ENCODE assay signal across 16 mouse cellular contexts in the genomic region with DNA sequence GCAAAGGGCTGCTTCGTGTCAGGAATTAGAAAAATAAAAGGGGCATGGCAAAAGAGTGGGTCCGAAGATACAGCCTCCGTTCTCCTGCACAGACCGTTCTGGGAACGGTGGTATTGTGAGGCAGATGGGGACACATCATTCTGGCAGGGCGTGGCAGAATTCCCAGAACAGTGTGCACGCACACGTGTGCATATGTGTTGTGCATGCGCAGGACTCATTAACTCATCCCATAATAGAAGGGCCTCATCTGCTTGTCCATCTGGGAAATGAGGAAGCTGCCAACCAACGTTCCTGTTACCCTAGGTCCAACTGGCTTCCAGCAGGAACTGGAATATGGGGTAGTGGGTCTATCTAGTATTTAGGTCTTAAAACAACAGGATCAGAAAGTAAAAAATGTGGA.
A peak's percentile ranks its signal among the peaks of the same experiment; 100 is the strongest.
DNase-seq lines count a peak whose midpoint lies in the region; ATAC-seq and TF ChIP-seq lines count a peak whose summit lies in the region.
"Had no signal": no experiment of that assay in that cellular context is flagged by ENCODE, and none has a peak within 500 bp of the region (broad histone marks: within the 10 kb centered on the region; RNA-seq: fewer than 3 reads in every experiment).

No protein-coding gene starts in this region.

- no peak overlapping the region for H3K27ac ChIP-seq in hindbrain, postnatal 0 days
- H3K27ac ChIP-seq in hindbrain, embryonic 12.5 days = no peak overlapping the region
- H3K27ac ChIP-seq: limb, embryonic 10.5 days had no signal

- TF ChIP-seq CTCF in hindbrain, postnatal 0 days (IDR thresholded peaks at IDR 0.05; ENCODE audit: low read depth) = no peak

- no peak overlapping the region for H3K4me3 ChIP-seq in hindbrain, postnatal 0 days (ENCODE audit: low read length)
- H3K4me3 ChIP-seq in hindbrain, embryonic 12.5 days = no peak overlapping the region
- H3K4me3 ChIP-seq: erythroblast, embryonic 14.5 days; hindbrain, embryonic 10.5 days; limb, embryonic 10.5 days; myocyte had no signal

- no peaks in the 10 kb centered on the region for H3K36me3 ChIP-seq in hindbrain, postnatal 0 days (ENCODE audit: insufficient read depth, low read length)
- H3K36me3 ChIP-seq in hindbrain, embryonic 12.5 days = no peaks in the 10 kb centered on the region
- H3K36me3 ChIP-seq: hindbrain, embryonic 10.5 days; limb, embryonic 10.5 days had no signal

- 38% methylated on average over 10 of the region's 10 CpGs for WGBS in hindbrain, postnatal 0 days
- 74% methylated on average over 10 of the region's 10 CpGs for WGBS in hindbrain, embryonic 12.5 days

- peak; percentile 55 for DNase-seq in hindbrain, postnatal 0 days (ENCODE audit: low spot score)
- DNase-seq in frontal cortex, postnatal 36 days (ENCODE audit: low spot score in 2 of 2) = peak; percentile 45 to 74
- DNase-seq in left cerebral cortex, postnatal 10 days (ENCODE audit: extremely low spot score in 1 of 2, low spot score in 2 of 2) = peak; percentile 60 to 73
- no peak for DNase-seq in heart, postnatal 36 days
- DNase-seq in lung, postnatal 14 days = no peak
- no peak for DNase-seq in kidney, postnatal 25 days
- DNase-seq: adrenal gland, adult 8-10 months; embryo, embryonic 11 days; kidney, adult 8-10 months; thymus, postnatal 25 days had no signal

- intact Hi-C loops in left cerebral cortex, postnatal 10 days (cut with DNase I) = no loop called here
- intact Hi-C loops in heart, postnatal 36 days (cut with DNase I) = no loop called here

- H3K4me2 ChIP-seq in hindbrain, postnatal 0 days (ENCODE audit: low read depth, low read length) = no peak overlapping the region
- no peak overlapping the region for H3K4me2 ChIP-seq in hindbrain, embryonic 12.5 days (replicated peaks)

- no peak overlapping the region for H3K9ac ChIP-seq in hindbrain, postnatal 0 days (replicated peaks; ENCODE audit: low read length)
- H3K9ac ChIP-seq in hindbrain, embryonic 12.5 days = no peak overlapping the region

- H3K4me1 ChIP-seq in hindbrain, postnatal 0 days (ENCODE audit: insufficient read depth, low read length) = no peaks in the 10 kb centered on the region
- peaks cover 10% of the 10 kb centered on the region; the same call in 1 of the 2 replicates for H3K4me1 ChIP-seq in hindbrain, embryonic 12.5 days

- H3K9me3 ChIP-seq in hindbrain, postnatal 0 days (ENCODE audit: low read length) = no peaks in the 10 kb centered on the region
- H3K9me3 ChIP-seq in hindbrain, embryonic 12.5 days (replicated peaks) = no peaks in the 10 kb centered on the region
- H3K9me3 ChIP-seq: hindbrain, embryonic 10.5 days; limb, embryonic 10.5 days had no signal

- H3K27me3 ChIP-seq in hindbrain, postnatal 0 days (ENCODE audit: insufficient read depth, low read length) = no peaks in the 10 kb centered on the region
- H3K27me3 ChIP-seq in hindbrain, embryonic 12.5 days = no peaks in the 10 kb centered on the region

- peak; percentile 40; the same call in 1 of the 2 replicates for ATAC-seq in hindbrain, postnatal 0 days
- ATAC-seq in hindbrain, embryonic 12.5 days (ENCODE audit: low FRiP score) = no peak
- ATAC-seq: CD4-positive, CD25-positive, alpha-beta regulatory T cell, adult 4 months had no signal

Comparison
In these comparisons a context has a peak if more than half of its experiments do, and no peak if none do; other contexts are left out.
1. DNase-seq: peak in hindbrain, postnatal 0 days (single experiment), frontal cortex, postnatal 36 days (2 of 2) and left cerebral cortex, postnatal 10 days (2 of 2); none in heart, postnatal 36 days (0 of 2), lung, postnatal 14 days (single experiment) and kidney, postnatal 25 days (0 of 2).